Mouse (Mus musculus): ENCODE measurements around the gene Wdfy1.

The Wdfy1 gene

GRCm38 (mm10) chr1:79775927-79776458 is at the start of gene Wdfy1, which contains the start of gene Mrpl44:
Gene Wdfy1 (minus strand): TSS chr1:79776143.
Gene Mrpl44 (plus strand): TSS chr1:79776018.
- peak; percentile 99 for DNase-seq (ENCODE audit: low read depth)

DNA sequence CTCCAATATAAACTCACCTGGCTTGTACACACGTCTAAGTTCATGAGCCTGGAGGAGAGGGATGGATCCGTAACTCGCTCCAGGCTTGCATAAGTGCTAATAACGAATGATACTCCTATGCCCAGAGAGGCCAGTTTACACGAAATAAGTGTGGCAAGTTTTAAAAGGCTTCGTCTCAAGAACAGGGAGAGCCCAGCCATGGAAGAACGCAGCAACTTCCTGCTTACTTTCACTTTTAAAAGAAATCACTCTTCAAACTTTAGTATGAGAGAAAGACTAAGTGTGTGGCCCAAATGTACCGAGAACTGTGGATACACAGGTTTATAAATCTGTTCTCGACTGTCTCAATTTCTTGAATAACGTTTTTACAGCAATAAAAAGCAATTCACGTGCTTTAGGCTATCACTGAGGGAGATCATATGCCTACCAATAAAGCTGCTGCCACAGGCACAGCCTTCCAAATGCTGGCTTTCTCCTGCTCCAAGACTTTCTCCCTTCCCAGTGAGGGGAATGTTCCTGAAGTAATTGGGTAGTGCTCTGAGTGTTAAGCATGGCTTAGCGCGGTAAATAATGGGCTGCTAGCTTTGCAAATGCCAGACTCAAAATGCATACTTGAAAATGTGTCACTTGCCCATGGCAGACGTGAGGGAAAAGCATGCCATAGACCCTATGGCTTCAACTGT is 48.1 kb upstream of the Wdfy1 start:
- peak; percentile 17 for DNase-seq (ENCODE audit: low read depth)

GRCm38 (mm10) chr1:79822806-79823525 is 47.0 kb upstream of the Wdfy1 start:
- DNase-seq (ENCODE audit: low read depth) = peak; percentile 52

DNA sequence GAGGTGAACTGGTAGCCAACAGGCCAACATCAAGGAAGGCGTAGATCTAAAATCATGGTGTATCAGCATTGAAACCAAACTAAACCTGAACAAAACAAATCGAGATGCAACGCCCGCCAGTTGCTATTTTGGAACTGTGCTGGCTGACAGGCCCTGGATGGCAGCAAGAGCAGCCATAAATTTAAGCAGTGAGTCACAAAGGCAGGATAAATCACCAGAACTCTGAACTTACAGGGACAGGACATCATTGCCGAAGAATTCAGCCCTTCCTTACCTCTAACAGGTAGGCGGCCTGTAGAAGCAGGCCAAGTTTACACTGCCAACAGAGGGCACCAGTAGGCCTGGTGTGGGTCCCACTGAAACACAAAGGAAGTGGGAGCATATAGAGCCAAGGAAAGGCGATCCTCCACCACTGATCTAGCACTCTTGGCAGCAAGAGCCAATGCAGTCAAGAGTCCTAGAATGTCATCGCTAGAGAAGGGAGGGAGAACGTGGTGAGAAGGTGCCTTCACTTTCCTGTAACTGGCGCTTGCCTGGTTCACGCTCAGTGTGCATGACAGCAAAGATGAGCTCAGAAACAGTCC is 43.4 kb upstream of the Wdfy1 start:
- no peak for DNase-seq (ENCODE audit: low read depth)

GRCm38 (mm10) chr1:79815446-79815845 is 39.5 kb upstream of the Wdfy1 start:
- DNase-seq (ENCODE audit: low read depth) = no peak

- no peak for DNase-seq (ENCODE audit: low read depth)
These were observed 33.5 kb upstream of the Wdfy1 start for GRCm38 (mm10) chr1:79809447-79809846.

DNA sequence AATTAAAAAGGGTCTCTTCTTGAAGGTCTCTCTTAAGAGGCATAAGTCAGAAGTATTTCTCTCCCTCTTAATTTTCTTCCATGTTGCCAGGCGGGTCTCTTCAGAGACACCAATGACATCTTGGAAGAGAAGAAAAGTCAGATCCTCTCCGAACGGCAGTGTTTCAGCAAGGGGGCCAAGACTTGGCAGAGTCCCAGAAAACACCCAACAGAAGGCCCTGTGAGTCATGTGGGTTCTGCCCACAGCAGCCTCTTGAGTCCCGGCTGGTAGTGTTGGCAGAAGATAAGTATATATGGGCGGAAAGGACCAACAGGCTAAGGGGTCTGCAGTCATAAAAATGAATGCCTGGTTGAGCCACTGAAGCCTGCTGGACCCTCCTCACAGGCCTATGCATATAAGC is 30.9 kb upstream of the Wdfy1 start:
- DNase-seq (ENCODE audit: low read depth) = no peak

- DNase-seq (ENCODE audit: low read depth) = no peak
These were observed 27.7 kb upstream of the Wdfy1 start for GRCm38 (mm10) chr1:79803614-79804013.

DNA sequence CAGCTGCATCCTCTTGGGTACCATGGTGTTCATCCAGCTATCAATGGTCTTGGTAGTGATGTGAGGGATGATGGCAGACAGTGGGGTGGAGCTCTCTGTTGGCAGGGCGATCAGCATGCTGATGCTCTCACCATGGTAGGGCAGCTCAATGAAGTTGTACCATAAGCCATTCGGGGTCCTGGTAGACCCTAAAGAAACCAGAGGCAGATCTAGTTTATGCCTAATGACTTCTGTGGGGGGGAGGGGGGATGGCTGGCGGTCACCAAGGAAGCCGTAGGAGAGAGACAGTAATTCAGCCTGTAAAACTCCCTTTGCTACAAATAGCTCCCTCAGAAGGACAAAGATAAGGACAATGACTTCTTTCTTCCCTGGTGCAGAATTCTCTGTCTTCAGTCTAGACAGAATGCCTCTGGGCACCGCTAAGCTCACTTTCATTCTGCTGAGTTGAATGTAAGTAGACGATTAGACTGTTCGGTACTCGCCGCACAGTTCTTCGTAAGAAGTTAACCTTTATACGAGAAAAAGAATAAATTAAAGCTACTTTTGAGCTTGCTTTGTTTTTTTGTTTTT is 27.0 kb upstream of the Wdfy1 start:
- DNase-seq (ENCODE audit: low read depth) = no peak

DNA sequence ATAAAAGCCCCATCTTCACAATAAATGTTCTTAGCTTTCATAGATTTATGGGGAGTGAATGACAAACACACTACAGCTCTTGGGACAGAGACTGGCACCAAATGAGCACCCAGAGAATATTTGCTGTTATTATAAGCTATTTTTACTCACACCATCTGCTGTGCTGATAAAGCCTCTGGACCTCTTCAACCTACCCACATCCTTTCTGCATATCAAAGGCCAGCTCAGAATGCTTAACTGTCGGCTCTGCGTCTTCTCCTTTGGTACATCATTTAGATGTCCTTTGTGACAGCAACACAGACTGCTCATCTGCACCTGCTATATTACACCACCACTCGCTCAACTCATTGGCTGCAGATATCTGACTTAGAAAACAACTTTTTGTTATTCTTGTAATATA is 21.1 kb upstream of the Wdfy1 start:
- DNase-seq (ENCODE audit: low read depth) = no peak

- DNase-seq (ENCODE audit: low read depth) = peak; percentile 39
These were observed 10.5 kb upstream of the Wdfy1 start for GRCm38 (mm10) chr1:79786267-79786927.

DNA sequence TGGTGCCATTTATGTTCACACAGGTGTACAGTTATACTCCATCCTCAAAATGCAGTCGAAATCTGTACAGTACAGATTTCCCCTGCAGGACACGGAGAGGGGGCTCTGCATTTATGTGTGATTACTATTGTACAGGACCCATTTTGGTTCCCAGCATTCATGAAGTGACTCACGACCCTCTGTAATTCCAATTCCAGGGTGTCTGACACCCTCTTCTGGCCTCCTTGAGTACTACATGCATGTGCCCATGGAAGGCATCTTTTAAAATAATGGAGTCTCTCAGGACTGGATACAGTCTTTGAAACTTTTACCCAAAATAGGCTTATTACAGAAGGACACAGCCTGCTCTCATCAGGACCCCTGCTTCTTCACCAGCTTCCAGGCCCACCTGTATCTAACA is 6.5 kb upstream of the Wdfy1 start:
- DNase-seq (ENCODE audit: low read depth) = peak; percentile 44

DNA sequence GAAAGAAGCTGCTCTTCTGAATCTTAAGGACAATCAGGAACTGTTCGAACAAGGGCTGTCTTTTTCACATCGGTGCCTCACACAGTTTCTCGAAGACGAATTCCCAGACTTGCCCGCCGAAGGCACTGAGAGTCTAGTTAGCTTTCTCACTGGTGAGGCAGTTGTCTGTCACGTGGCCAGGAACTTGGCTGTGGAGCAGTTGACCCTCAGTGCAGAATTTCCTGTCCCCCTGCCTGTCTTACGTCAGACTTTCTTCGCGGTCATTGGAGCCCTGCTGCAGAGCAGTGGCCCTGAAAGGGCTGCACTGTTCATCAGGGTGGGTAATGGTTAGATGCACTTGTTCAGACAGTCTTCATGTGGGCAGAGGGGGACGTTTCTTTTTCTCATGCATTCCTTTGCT is 2.1 kb upstream of the Wdfy1 start:
- no peak for DNase-seq (ENCODE audit: low read depth)

DNA sequence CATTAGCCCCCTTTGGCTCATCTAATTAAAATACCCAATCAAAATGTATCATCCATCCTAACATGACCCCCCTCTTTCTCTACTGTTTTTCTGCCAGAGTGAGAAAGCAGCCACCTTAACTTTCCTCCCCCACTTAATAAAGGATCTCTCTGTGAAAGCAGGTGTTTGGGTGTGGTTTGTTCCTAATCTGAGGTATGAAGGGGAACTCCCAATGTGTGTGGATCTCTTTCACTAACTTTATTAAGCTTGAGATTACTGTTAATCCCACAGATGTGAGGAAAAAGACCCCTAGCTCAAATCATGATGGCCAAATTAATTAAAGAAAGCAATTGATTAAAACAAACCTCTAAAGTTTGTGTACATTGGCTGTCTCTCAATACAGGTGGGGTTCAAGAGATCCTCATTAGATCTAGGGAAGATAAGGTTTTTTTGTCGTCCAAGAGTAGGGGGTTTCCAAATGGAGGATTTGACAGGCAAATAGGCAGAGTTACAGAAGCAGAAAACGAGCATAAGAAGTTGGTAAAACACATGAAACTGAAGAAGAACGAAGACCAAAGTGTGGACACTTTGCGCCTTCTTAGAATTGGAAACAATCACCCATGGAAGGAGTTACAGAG is 1.7 kb downstream of the Wdfy1 start:
- DNase-seq (ENCODE audit: low read depth) = no peak

DNA sequence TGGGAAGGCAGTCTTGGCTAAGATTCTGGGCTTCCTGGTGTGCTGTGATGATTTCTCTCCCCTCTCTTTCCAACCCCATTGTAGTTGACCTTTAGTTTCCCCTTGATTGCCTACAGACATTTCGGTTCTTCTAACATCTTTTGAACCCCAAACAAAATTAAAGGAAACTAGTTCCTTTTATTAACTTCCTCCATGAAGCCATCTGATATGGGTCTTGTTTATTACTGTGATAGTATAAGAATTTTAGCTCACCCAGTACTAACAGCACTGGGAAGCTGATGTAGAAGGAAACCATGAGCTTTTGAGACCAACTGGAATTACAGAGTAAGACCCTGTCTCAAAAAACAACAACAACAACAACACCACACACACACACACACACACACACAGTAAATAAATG is 7.7 kb downstream of the Wdfy1 start:
- no peak for DNase-seq (ENCODE audit: low read depth)

DNA sequence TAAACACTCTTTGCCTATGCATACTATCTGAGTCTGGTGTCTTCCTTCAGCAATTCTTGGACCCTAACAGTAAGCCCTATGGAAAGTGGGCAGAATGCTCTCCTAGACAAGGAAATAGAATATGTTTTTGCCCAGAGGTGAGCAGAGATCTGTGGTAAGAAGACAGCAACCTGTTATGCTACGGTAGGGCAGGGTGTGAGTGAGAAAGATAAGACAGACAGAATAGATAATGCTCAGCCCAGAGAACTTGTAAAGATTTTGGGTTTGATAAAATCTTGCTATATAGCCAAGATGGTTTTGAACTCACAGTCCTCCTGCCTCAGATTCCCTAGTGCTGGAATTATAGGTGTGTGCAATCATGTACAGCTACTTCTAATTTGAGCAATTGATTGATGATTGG is 11.5 kb downstream of the Wdfy1 start:
- no peak for DNase-seq (ENCODE audit: low read depth)

DNA sequence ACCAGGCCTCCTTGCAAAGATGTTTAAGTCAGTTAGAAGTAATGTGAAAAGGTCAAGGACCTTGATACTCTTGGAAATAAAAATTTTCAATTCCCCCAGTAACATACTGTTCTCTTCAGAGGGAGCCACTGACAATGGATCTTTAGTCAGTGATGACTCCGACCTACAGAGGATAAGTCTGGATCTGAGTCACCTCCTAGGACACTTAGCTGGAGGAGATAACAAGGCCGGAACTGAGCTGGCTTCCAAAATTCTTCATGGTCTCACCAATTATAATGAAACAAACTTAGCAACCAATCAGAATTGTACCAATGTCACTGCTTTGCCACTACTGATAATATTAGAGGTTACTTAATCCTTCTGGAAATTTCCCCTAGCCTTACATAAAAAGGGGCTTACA is 11.9 kb downstream of the Wdfy1 start:
- no peak for DNase-seq (ENCODE audit: low read depth)

DNA sequence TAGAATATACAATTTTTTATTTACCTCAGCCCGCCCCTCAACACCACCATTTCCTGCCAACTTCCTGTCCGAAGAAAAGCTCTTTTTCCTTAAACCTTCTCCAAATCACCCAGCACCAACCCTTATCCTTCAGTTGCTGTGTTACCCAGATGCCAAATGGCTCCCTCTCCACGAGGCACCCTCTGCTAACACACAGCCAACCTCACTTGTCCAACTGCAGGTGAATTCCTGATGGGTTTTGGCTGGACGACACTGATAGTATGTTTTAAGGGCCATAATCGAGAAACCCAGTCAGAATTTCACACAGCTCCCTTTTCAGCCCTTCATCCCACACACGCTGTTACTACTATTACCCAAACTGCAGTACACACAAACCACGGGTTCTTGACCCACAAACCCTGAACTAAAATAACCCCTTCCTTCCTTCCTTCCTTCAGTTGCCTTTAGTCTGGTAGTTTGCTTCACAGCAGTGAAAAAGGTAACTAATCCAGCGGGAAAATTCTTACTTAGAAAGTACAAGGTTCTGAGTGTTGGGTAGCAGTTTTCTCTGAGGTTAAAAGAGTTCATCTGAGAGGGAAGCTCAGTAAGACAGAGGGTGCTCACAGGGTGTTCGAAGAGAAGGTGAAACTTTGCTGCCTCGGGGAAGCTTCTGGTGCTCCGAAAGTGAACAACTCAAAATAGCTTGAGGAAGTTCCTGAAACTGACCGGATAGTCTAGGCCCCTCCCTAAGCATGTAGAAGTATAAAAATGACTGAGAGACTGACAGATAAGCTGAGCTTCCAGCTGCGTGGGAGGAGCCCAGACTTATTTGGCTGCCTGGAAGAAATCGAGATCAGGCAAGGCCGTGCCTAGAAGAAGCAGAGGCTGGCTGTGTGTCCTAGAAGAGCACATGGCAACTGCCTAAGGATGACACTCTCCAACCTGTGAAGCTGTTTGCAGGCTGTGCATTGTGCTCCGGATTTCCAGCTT is 13.4 kb downstream of the Wdfy1 start:
- DNase-seq (ENCODE audit: low read depth) = no peak

DNA sequence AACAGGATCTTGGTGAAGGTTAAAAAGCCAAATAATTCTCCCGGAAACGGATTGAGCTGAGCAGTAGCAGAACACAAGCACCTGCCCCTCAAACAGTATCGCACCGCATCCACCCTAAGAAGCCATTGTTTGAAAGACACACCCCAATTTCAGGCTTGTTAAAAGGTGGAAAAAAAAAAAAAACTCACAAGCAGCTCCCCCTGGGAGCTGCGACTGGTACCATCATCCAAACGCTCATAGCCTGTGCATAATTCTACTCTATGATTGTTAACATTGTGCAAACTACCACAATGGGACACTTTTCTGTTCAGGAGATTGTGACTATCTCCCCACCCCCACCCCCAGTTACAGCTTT is 14.0 kb downstream of the Wdfy1 start:
- DNase-seq (ENCODE audit: low read depth) = no peak

DNA sequence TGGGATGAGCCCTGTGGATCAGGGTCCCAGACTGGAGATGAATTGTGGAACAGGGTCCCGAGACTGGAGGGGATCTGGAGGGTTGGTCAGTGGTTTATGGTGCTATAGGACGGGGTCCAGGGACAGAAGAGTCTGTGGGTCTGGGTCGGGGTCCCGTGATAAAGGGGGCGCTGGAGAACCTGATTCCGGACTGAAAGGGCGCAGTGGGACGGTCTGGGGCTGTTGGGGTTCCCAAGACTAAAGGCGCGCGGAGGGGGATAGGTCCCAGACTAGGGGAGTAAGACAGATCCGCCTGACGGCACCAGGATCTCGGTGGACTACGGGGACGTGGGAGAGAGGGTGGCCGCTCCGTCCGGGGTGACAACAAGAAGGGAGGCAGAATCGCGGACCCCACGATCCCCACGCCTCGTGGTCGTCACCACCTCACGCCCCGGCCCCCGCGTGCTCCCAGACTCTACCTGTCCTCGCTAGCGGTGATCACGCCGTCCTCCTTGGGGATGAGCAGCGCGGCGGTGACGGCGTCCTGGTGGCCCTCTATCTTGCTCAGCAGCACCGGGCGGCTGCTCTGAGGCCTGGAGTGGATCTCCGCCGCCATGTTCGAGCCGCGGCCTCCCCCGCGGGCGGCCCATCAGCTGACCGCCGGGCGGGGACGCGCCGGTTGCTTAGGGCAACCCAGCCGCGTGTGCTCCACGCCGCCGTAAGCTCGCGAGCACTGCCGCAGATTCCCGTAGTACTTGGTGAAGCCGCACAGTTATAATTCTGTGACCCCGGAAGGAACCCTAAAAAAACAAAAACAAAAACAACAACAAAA is 14.6 kb downstream of the Wdfy1 start:
- DNase-seq (ENCODE audit: low read depth) = peak; percentile 94
